Mouse (Mus musculus): ENCODE measurements around the gene P2rx7. TPM values are rescaled to one million over a fixed set of nuclear protein-coding genes. Genes with fewer than 3 reads are reported as not detected.

Gene P2rx7
- polyA plus RNA-seq, 1 experiment from 2014 or later = 2.4 TPM

- H3K4me1 ChIP-seq (replicated peaks; ENCODE audit: control insufficient read depth, insufficient read depth, low read length) = peaks cover 9% of the 10 kb centered on the region
- ATAC-seq = no peak; the same call in none of the 2 replicates
- H3K27me3 ChIP-seq (replicated peaks; ENCODE audit: control insufficient read depth, insufficient read depth, low read length) = no peaks in the 10 kb centered on the region
- H3K4me2 ChIP-seq (ENCODE audit: low read length) = peak overlapping the region; percentile 75
- H3K9ac ChIP-seq (replicated peaks; ENCODE audit: low read depth, low read length) = peak overlapping the region; percentile 90
- H3K9me3 ChIP-seq (ENCODE audit: control insufficient read depth, low read length) = no peaks in the 10 kb centered on the region
- no peaks in the 10 kb centered on the region for H3K36me3 ChIP-seq (ENCODE audit: control insufficient read depth, insufficient read depth)
- WGBS = 44% methylated on average over 5 of the region's 5 CpGs
- H3K4me3 ChIP-seq (replicated peaks; ENCODE audit: low read length) = peak overlapping the region; percentile 80
- 0 out of 2 replicates have a peak overlapping the region, but pooled peaks have one; percentile 78 for H3K27ac ChIP-seq (ENCODE audit: low read length)
Measured at GRCm38 (mm10) chr5:122706917-122707275, 63.2 kb downstream of the P2rx7 start.

- Histone ChIP-seq H3K9ac (replicated peaks; ENCODE audit: low read depth, low read length) (peak within 1 kb of the TSS; percentile 90), H3K27ac (ENCODE audit: low read length) (peak within 1 kb of the TSS; percentile 78), H3K36me3 (ENCODE audit: control insufficient read depth, insufficient read depth) (no peaks in the 10 kb centered on the region), H3K4me3 (replicated peaks; ENCODE audit: low read length) (peak within 1 kb of the TSS; percentile 80), H3K27me3 (replicated peaks; ENCODE audit: control insufficient read depth, insufficient read depth, low read length) (no peaks in the 10 kb centered on the region), H3K9me3 (ENCODE audit: control insufficient read depth, low read length) (no peaks in the 10 kb centered on the region), H3K4me2 (ENCODE audit: low read length) (peak within 1 kb of the TSS; percentile 75), H3K4me1 (replicated peaks; ENCODE audit: control insufficient read depth, insufficient read depth, low read length) (peaks cover 9% of the 10 kb centered on the region)
- under 1% methylated on average over 66 of the region's 66 CpGs for WGBS
- peak; percentile 91 for ATAC-seq
Measured at GRCm38 (mm10) chr5:122707276-122708181, 63.8 kb downstream of the P2rx7 start, which contains the start of gene P2rx4. P2rx4 (plus strand) TSS chr5:122707544.

- Histone ChIP-seq H3K9me3 (ENCODE audit: control insufficient read depth, low read length) (no peaks in the 10 kb centered on the region), H3K36me3 (ENCODE audit: control insufficient read depth, insufficient read depth) (no peaks in the 10 kb centered on the region), H3K9ac (replicated peaks; ENCODE audit: low read depth, low read length) (no peak overlapping the region), H3K4me3 (replicated peaks; ENCODE audit: low read length) (no peak overlapping the region), H3K27ac (ENCODE audit: low read length) (no peak overlapping the region), H3K27me3 (replicated peaks; ENCODE audit: control insufficient read depth, insufficient read depth, low read length) (no peaks in the 10 kb centered on the region), H3K4me2 (ENCODE audit: low read length) (no peak overlapping the region), H3K4me1 (replicated peaks; ENCODE audit: control insufficient read depth, insufficient read depth, low read length) (peaks cover 9% of the 10 kb centered on the region)
- no peak for ATAC-seq
- WGBS = 90% methylated on average over 6 of the region's 6 CpGs
Measured at GRCm38 (mm10) chr5:122708819-122709218, 65.1 kb downstream of the P2rx7 start.

- ATAC-seq = no peak
- H3K4me1 ChIP-seq (replicated peaks; ENCODE audit: control insufficient read depth, insufficient read depth, low read length) = no peaks in the 10 kb centered on the region
- no peak overlapping the region for H3K4me3 ChIP-seq (replicated peaks; ENCODE audit: low read length)
- H3K27me3 ChIP-seq (replicated peaks; ENCODE audit: control insufficient read depth, insufficient read depth, low read length) = no peaks in the 10 kb centered on the region
- no peaks in the 10 kb centered on the region for H3K36me3 ChIP-seq (ENCODE audit: control insufficient read depth, insufficient read depth)
- no peak overlapping the region for H3K27ac ChIP-seq (ENCODE audit: low read length)
- 67% methylated on average over 1 of the region's 1 CpGs for WGBS
- H3K9me3 ChIP-seq (ENCODE audit: control insufficient read depth, low read length) = no peaks in the 10 kb centered on the region
- H3K4me2 ChIP-seq (ENCODE audit: low read length) = no peak overlapping the region
- H3K9ac ChIP-seq (replicated peaks; ENCODE audit: low read depth, low read length) = no peak overlapping the region
Measured at GRCm38 (mm10) chr5:122715723-122716122, 72.0 kb downstream of the P2rx7 start.

- no peak for ATAC-seq
- 99% methylated on average over 2 of the region's 2 CpGs for WGBS
Measured at GRCm38 (mm10) chr5:122716793-122717192, 73.1 kb downstream of the P2rx7 start.

GRCm38 (mm10) chr5:122718400-122718799 is 74.7 kb downstream of the P2rx7 start:
- H3K36me3 ChIP-seq (ENCODE audit: control insufficient read depth, insufficient read depth) = no peaks in the 10 kb centered on the region
- no peaks in the 10 kb centered on the region for H3K27me3 ChIP-seq (replicated peaks; ENCODE audit: control insufficient read depth, insufficient read depth, low read length)
- no peak overlapping the region for H3K27ac ChIP-seq (ENCODE audit: low read length)
- H3K4me3 ChIP-seq (replicated peaks; ENCODE audit: low read length) = no peak overlapping the region
- 82% methylated on average over 7 of the region's 7 CpGs for WGBS
- no peak overlapping the region for H3K9ac ChIP-seq (replicated peaks; ENCODE audit: low read depth, low read length)
- no peak for ATAC-seq
- H3K9me3 ChIP-seq (ENCODE audit: control insufficient read depth, low read length) = no peaks in the 10 kb centered on the region
- H3K4me2 ChIP-seq (ENCODE audit: low read length) = no peak overlapping the region
- no peaks in the 10 kb centered on the region for H3K4me1 ChIP-seq (replicated peaks; ENCODE audit: control insufficient read depth, insufficient read depth, low read length)

More at GRCm38 (mm10) chr5:122716793-122717192, 73.1 kb downstream of the P2rx7 start:
- H3K27ac ChIP-seq (ENCODE audit: low read length) = no peak overlapping the region
- no peak overlapping the region for H3K9ac ChIP-seq (replicated peaks; ENCODE audit: low read depth, low read length)
- no peak overlapping the region for H3K4me2 ChIP-seq (ENCODE audit: low read length)
- H3K36me3 ChIP-seq (ENCODE audit: control insufficient read depth, insufficient read depth) = no peaks in the 10 kb centered on the region
- H3K4me3 ChIP-seq (replicated peaks; ENCODE audit: low read length) = no peak overlapping the region
- no peaks in the 10 kb centered on the region for H3K27me3 ChIP-seq (replicated peaks; ENCODE audit: control insufficient read depth, insufficient read depth, low read length)
- no peaks in the 10 kb centered on the region for H3K4me1 ChIP-seq (replicated peaks; ENCODE audit: control insufficient read depth, insufficient read depth, low read length)
- no peaks in the 10 kb centered on the region for H3K9me3 ChIP-seq (ENCODE audit: control insufficient read depth, low read length)

GRCm38 (mm10) chr5:122719168-122719567 is 75.5 kb downstream of the P2rx7 start:
- no peak overlapping the region for H3K4me2 ChIP-seq (ENCODE audit: low read length)
- H3K27me3 ChIP-seq (replicated peaks; ENCODE audit: control insufficient read depth, insufficient read depth, low read length) = no peaks in the 10 kb centered on the region
- H3K9me3 ChIP-seq (ENCODE audit: control insufficient read depth, low read length) = no peaks in the 10 kb centered on the region
- no peaks in the 10 kb centered on the region for H3K4me1 ChIP-seq (replicated peaks; ENCODE audit: control insufficient read depth, insufficient read depth, low read length)
- no peak overlapping the region for H3K27ac ChIP-seq (ENCODE audit: low read length)
- no peak overlapping the region for H3K9ac ChIP-seq (replicated peaks; ENCODE audit: low read depth, low read length)
- 90% methylated on average over 8 of the region's 8 CpGs for WGBS
- ATAC-seq = no peak
- no peaks in the 10 kb centered on the region for H3K36me3 ChIP-seq (ENCODE audit: control insufficient read depth, insufficient read depth)
- no peak overlapping the region for H3K4me3 ChIP-seq (replicated peaks; ENCODE audit: low read length)

GRCm38 (mm10) chr5:122725453-122725852 is 81.7 kb downstream of the P2rx7 start:
- no peaks in the 10 kb centered on the region for H3K4me1 ChIP-seq (replicated peaks; ENCODE audit: control insufficient read depth, insufficient read depth, low read length)
- 92% methylated on average over 13 of the region's 13 CpGs for whole genome bisulfite sequencing
- H3K9me3 ChIP-seq (ENCODE audit: control insufficient read depth, low read length) = no peaks in the 10 kb centered on the region
- no peak overlapping the region for H3K4me2 ChIP-seq (ENCODE audit: low read length)
- H3K27ac ChIP-seq (ENCODE audit: low read length) = no peak overlapping the region
- no peaks in the 10 kb centered on the region for H3K36me3 ChIP-seq (ENCODE audit: control insufficient read depth, insufficient read depth)
- H3K27me3 ChIP-seq (replicated peaks; ENCODE audit: control insufficient read depth, insufficient read depth, low read length) = no peaks in the 10 kb centered on the region
- no peak overlapping the region for H3K4me3 ChIP-seq (replicated peaks; ENCODE audit: low read length)
- no peak for ATAC-seq
- H3K9ac ChIP-seq (replicated peaks; ENCODE audit: low read depth, low read length) = no peak overlapping the region

GRCm38 (mm10) chr5:122726068-122726467 is 82.4 kb downstream of the P2rx7 start:
- Histone ChIP-seq H3K4me1 (replicated peaks; ENCODE audit: control insufficient read depth, insufficient read depth, low read length) (no peaks in the 10 kb centered on the region), H3K36me3 (ENCODE audit: control insufficient read depth, insufficient read depth) (no peaks in the 10 kb centered on the region), H3K9ac (replicated peaks; ENCODE audit: low read depth, low read length) (no peak overlapping the region), H3K4me3 (replicated peaks; ENCODE audit: low read length) (no peak overlapping the region), H3K4me2 (ENCODE audit: low read length) (no peak overlapping the region), H3K27me3 (replicated peaks; ENCODE audit: control insufficient read depth, insufficient read depth, low read length) (no peaks in the 10 kb centered on the region), H3K9me3 (ENCODE audit: control insufficient read depth, low read length) (no peaks in the 10 kb centered on the region), H3K27ac (ENCODE audit: low read length) (no peak overlapping the region)
- ATAC-seq = peak; percentile 49
- WGBS = 17% methylated on average over 7 of the region's 7 CpGs
